Mouse (Mus musculus): Measurements from ENCODE around the gene Ankle2. TPM values are rescaled to one million over a fixed set of nuclear protein-coding genes. Genes with fewer than 3 reads are reported as not detected.

Ankle2 gene
- polyA plus RNA-seq, 1 experiment, result 3.0 TPM

GRCm38 (mm10) chr5:110276910-110277309, 46.1 kb downstream of the Ankle2 start:
- H3K36me3 ChIP-seq (replicated peaks; ENCODE audit: low read length), result no peaks in the 10 kb centered on the region
- no peaks in the 10 kb centered on the region for H3K9me3 ChIP-seq
- no peak overlapping the region for H3K4me3 ChIP-seq (replicated peaks)
- no peaks in the 10 kb centered on the region for H3K4me1 ChIP-seq
- H3K27me3 ChIP-seq (replicated peaks), result no peaks in the 10 kb centered on the region
- TF ChIP-seq FLI1 (IDR thresholded peaks at IDR 0.05; ENCODE audit: low read length) (no peak), GATA1 (IDR thresholded peaks at IDR 0.05; ENCODE audit: borderline replicate concordance, low read length) (no peak)

GRCm38 (mm10) chr5:110281984-110282383, 51.2 kb downstream of the Ankle2 start:
- TF ChIP-seq FLI1 (IDR thresholded peaks at IDR 0.05; ENCODE audit: low read length) (no peak), GATA1 (IDR thresholded peaks at IDR 0.05; ENCODE audit: borderline replicate concordance, low read length) (no peak)
- no peaks in the 10 kb centered on the region for H3K27me3 ChIP-seq (replicated peaks)
- peaks cover 18% of the 10 kb centered on the region for H3K4me1 ChIP-seq
- H3K4me3 ChIP-seq (replicated peaks), result no peak overlapping the region
- H3K36me3 ChIP-seq (replicated peaks; ENCODE audit: low read length), result no peaks in the 10 kb centered on the region
- no peaks in the 10 kb centered on the region for H3K9me3 ChIP-seq

GRCm38 (mm10) chr5:110284536-110284935, 53.7 kb downstream of the Ankle2 start:
- Histone ChIP-seq H3K9me3 (no peaks in the 10 kb centered on the region), H3K4me3 (replicated peaks) (peak overlapping the region; percentile 95), H3K27me3 (replicated peaks) (no peaks in the 10 kb centered on the region), H3K4me1 (peaks cover 29% of the 10 kb centered on the region), H3K36me3 (replicated peaks; ENCODE audit: low read length) (peaks cover 6% of the 10 kb centered on the region)
- TF ChIP-seq FLI1 (IDR thresholded peaks at IDR 0.05; ENCODE audit: low read length), result no peak
- no peak for TF ChIP-seq GATA1 (IDR thresholded peaks at IDR 0.05; ENCODE audit: borderline replicate concordance, low read length)

GRCm38 (mm10) chr5:110285156-110285555, 54.4 kb downstream of the Ankle2 start:
- H3K27me3 ChIP-seq (replicated peaks), result no peaks in the 10 kb centered on the region
- no peaks in the 10 kb centered on the region for H3K9me3 ChIP-seq
- TF ChIP-seq GATA1 (IDR thresholded peaks at IDR 0.05; ENCODE audit: borderline replicate concordance, low read length) (no peak), FLI1 (IDR thresholded peaks at IDR 0.05; ENCODE audit: low read length) (no peak)
- peak overlapping the region; percentile 95 for H3K4me3 ChIP-seq (replicated peaks)
- peaks cover 29% of the 10 kb centered on the region for H3K4me1 ChIP-seq
- H3K36me3 ChIP-seq (replicated peaks; ENCODE audit: low read length), result peaks cover 12% of the 10 kb centered on the region

- Histone ChIP-seq H3K9me3 (no peaks in the 10 kb centered on the region), H3K36me3 (replicated peaks; ENCODE audit: low read length) (peaks cover 18% of the 10 kb centered on the region), H3K4me1 (peaks cover 29% of the 10 kb centered on the region), H3K4me3 (replicated peaks) (peak within 1 kb of the TSS; percentile 95), H3K27me3 (replicated peaks) (no peaks in the 10 kb centered on the region)
- TF ChIP-seq FLI1 (IDR thresholded peaks at IDR 0.05; ENCODE audit: low read length), result no peak
- no peak for TF ChIP-seq GATA1 (IDR thresholded peaks at IDR 0.05; ENCODE audit: borderline replicate concordance, low read length)
These were observed 55.1 kb downstream of the Ankle2 start, which contains the start of the genes Pxmp2 and Pole for GRCm38 (mm10) chr5:110285770-110286445. Gene Pxmp2, minus strand, starts transcription at chr5:110286186. Gene Pole, plus strand, starts transcription at chr5:110286306.

- no peak for TF ChIP-seq GATA1 (IDR thresholded peaks at IDR 0.05; ENCODE audit: borderline replicate concordance, low read length)
- no peak for TF ChIP-seq FLI1 (IDR thresholded peaks at IDR 0.05; ENCODE audit: low read length)
- Histone ChIP-seq H3K9me3 (no peaks in the 10 kb centered on the region), H3K4me1 (peaks cover 29% of the 10 kb centered on the region), H3K36me3 (replicated peaks; ENCODE audit: low read length) (peaks cover 25% of the 10 kb centered on the region), H3K27me3 (replicated peaks) (no peaks in the 10 kb centered on the region), H3K4me3 (replicated peaks) (peak overlapping the region; percentile 95)
These were observed 55.8 kb downstream of the Ankle2 start for GRCm38 (mm10) chr5:110286446-110287083.

- Histone ChIP-seq H3K4me3 (replicated peaks) (peak overlapping the region; percentile 78), H3K36me3 (replicated peaks; ENCODE audit: low read length) (peaks cover 29% of the 10 kb centered on the region), H3K9me3 (no peaks in the 10 kb centered on the region), H3K4me1 (peaks cover 29% of the 10 kb centered on the region), H3K27me3 (replicated peaks) (no peaks in the 10 kb centered on the region)
- TF ChIP-seq GATA1 (IDR thresholded peaks at IDR 0.05; ENCODE audit: borderline replicate concordance, low read length) (no peak), FLI1 (IDR thresholded peaks at IDR 0.05; ENCODE audit: low read length) (no peak)
These were observed 56.3 kb downstream of the Ankle2 start for GRCm38 (mm10) chr5:110287084-110287475.

- no peak overlapping the region for H3K4me3 ChIP-seq (replicated peaks)
- no peaks in the 10 kb centered on the region for H3K27me3 ChIP-seq (replicated peaks)
- TF ChIP-seq GATA1 (IDR thresholded peaks at IDR 0.05; ENCODE audit: borderline replicate concordance, low read length), result no peak
- H3K9me3 ChIP-seq, result no peaks in the 10 kb centered on the region
- H3K36me3 ChIP-seq (replicated peaks; ENCODE audit: low read length), result peaks cover 67% of the 10 kb centered on the region
- peaks cover 22% of the 10 kb centered on the region for H3K4me1 ChIP-seq
These were observed 60.8 kb downstream of the Ankle2 start for GRCm38 (mm10) chr5:110291649-110292048.

- H3K27me3 ChIP-seq (replicated peaks), result no peaks in the 10 kb centered on the region
- peaks cover 8% of the 10 kb centered on the region for H3K4me1 ChIP-seq
- TF ChIP-seq FLI1 (IDR thresholded peaks at IDR 0.05; ENCODE audit: low read length) (no peak), GATA1 (IDR thresholded peaks at IDR 0.05; ENCODE audit: borderline replicate concordance, low read length) (no peak)
- H3K36me3 ChIP-seq (replicated peaks; ENCODE audit: low read length), result peaks cover 85% of the 10 kb centered on the region
- no peak overlapping the region for H3K4me3 ChIP-seq (replicated peaks)
- no peaks in the 10 kb centered on the region for H3K9me3 ChIP-seq
These were observed 65.8 kb downstream of the Ankle2 start for GRCm38 (mm10) chr5:110296637-110297036.

- no peaks in the 10 kb centered on the region for H3K4me1 ChIP-seq
- H3K9me3 ChIP-seq, result no peaks in the 10 kb centered on the region
- H3K27me3 ChIP-seq (replicated peaks), result no peaks in the 10 kb centered on the region
- H3K36me3 ChIP-seq (replicated peaks; ENCODE audit: low read length), result peaks cover 91% of the 10 kb centered on the region
- TF ChIP-seq FLI1 (IDR thresholded peaks at IDR 0.05; ENCODE audit: low read length), result no peak
- no peak for TF ChIP-seq GATA1 (IDR thresholded peaks at IDR 0.05; ENCODE audit: borderline replicate concordance, low read length)
- no peak overlapping the region for H3K4me3 ChIP-seq (replicated peaks)
These were observed 69.8 kb downstream of the Ankle2 start for GRCm38 (mm10) chr5:110300591-110300990.

Other genes starting within 250 kb of the Ankle2 start
- gene Zfp932, start 234.5 kb upstream of the Ankle2 start, polyA plus RNA-seq (2012; ENCODE audit: insufficient read depth, low replicate concordance), result 0.87 TPM in 1 of 2 replicates, not detected in the other
- not detected in 2 replicates for gene Gm17655, start 158.5 kb upstream of the Ankle2 start, polyA plus RNA-seq (2012; ENCODE audit: insufficient read depth, low replicate concordance)
- not detected in 2 replicates for gene Gm35315, start 136.6 kb upstream of the Ankle2 start, polyA plus RNA-seq (2012; ENCODE audit: insufficient read depth, low replicate concordance)
- gene Plcxd1, start 131.0 kb upstream of the Ankle2 start, polyA plus RNA-seq (2012; ENCODE audit: insufficient read depth, low replicate concordance), result 0.10 TPM in 1 of 2 replicates, not detected in the other
- 49.5 and 52.6 TPM in 2 replicates for gene Gtpbp6, start 122.8 kb upstream of the Ankle2 start, polyA plus RNA-seq (2012; ENCODE audit: insufficient read depth, low replicate concordance)
- 1.00 TPM in 1 of 2 replicates, not detected in the other for gene Zfp605, start 120.9 kb upstream of the Ankle2 start, polyA plus RNA-seq (2012; ENCODE audit: insufficient read depth, low replicate concordance)
- gene Chfr, start 95.2 kb upstream of the Ankle2 start, polyA plus RNA-seq (2012; ENCODE audit: insufficient read depth, low replicate concordance), result 16.6 and 30.1 TPM in 2 replicates
- gene Golga3, start 54.3 kb upstream of the Ankle2 start, polyA plus RNA-seq (2012; ENCODE audit: insufficient read depth, low replicate concordance), result 0.26 and 2.0 TPM in 2 replicates
- gene Pgam5, start 38.9 kb downstream of the Ankle2 start, polyA plus RNA-seq (2012; ENCODE audit: insufficient read depth, low replicate concordance), result 0.82 and 2.8 TPM in 2 replicates
- 7.5 and 57.5 TPM in 2 replicates for gene Pxmp2, start 55.2 kb downstream of the Ankle2 start, polyA plus RNA-seq (2012; ENCODE audit: insufficient read depth, low replicate concordance)
- 2.6 and 5.1 TPM in 2 replicates for gene Pole, start 55.3 kb downstream of the Ankle2 start, polyA plus RNA-seq (2012; ENCODE audit: insufficient read depth, low replicate concordance)
- 1.1 TPM in 1 of 2 replicates, not detected in the other for gene P2rx2, start 112.2 kb downstream of the Ankle2 start, polyA plus RNA-seq (2012; ENCODE audit: insufficient read depth, low replicate concordance)
- gene Lrcol1, start 113.7 kb downstream of the Ankle2 start, polyA plus RNA-seq (2012; ENCODE audit: insufficient read depth, low replicate concordance), result not detected in 2 replicates
- gene Fbrsl1, start 217.5 kb downstream of the Ankle2 start, polyA plus RNA-seq (2012; ENCODE audit: insufficient read depth, low replicate concordance), result 66.5 and 136 TPM in 2 replicates